Mouse (Mus musculus): ENCODE data around the gene Lrcol1.

Lrcol1 gene

GRCm38 (mm10) chr5:110386371-110387330, 42.1 kb downstream of the Lrcol1 start:
- DNase-seq, result peak; percentile 45 to 48

DNA sequence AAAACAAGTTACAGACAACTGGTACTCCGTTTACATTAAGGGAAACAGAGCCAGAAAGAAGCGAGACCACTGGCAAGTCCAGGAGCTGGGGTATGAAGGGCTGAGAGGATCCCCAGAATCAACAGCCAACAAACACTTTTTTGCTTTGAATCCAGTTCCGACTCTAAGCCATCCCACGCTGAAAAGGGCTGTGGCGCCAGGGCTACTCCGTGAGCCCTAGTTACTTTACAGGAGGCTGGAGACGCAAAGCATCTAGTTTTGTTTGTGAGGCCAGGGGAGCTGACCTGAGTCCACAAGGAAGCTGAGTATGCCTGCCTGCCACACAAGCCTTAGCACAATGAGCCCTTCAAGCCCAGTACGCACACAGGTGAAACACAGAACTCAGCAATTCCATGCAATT, 42.8 kb downstream of the Lrcol1 start:
- no peak for DNase-seq

DNA sequence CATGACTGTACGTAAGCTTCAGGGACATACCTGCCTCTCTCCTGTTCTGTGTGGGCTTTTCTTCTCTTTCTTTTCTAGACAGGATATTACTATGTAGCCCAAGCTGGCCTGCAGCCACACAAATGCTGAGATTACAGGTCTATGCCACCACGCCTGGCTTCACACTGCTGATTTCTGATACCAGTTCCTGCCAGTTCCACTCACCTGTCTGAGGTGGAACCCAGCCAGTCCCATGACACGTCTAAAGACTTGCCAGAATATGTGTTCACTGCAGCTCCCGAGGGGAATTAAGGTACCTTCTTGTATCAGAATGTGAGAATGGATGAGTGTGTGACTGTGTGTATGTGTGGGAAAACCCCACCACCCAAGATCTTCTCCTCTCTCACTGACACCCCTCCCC, 46.1 kb downstream of the Lrcol1 start:
- no peak for DNase-seq

DNA sequence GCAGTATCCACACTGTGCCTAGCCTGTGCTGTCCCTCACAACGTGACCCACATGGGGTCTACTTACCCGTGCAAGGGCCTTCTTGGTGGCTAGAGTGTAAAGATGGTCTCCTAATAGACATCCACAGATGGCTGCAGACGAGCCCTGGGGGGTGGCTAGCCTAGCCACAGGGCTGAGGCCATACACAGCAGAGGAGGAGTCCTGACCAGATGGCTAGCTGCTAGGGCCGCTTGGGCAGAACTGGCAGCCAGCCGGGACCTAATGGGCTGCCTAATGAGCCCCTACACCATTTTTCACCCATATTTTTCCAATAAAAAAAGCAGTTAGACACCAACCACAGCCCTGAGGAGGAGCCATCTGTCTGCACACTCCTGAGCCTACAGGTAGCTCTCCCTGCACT, 48.2 kb downstream of the Lrcol1 start:
- DNase-seq, result no peak

DNA sequence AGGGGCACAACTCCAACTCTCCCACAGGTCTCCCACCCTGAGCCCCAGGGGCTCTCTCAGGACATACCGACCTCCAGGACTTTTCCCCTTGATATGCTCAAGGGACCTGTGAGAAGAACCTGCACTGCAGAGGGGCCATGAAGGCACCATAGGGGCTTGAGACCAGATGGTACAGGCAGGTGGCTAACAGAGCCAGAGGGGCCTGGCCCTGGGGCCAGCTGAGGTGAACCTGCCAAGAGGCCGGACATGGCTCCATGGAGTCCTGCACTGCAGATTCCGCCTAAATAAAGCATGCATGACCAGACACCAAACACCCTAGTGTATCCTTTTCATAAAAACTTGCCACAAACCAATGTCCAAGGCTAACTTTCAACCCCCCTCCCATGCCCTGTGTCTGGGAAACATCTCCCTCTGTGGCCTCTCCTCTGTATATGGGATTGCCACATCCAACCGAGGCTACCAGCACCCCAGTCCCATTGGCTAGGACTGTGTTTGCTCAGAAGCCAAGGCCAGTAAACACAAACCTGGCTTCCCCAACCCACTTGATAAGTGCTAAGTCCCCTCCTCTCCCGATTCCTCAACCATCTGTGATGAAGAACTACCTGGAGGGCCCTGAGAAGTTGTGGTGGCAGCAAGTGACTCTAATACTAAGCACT, 50.6 kb downstream of the Lrcol1 start:
- DNase-seq, result no peak

- DNase-seq, result no peak
Measured at GRCm38 (mm10) chr5:110401101-110401500, 56.6 kb downstream of the Lrcol1 start.

DNA sequence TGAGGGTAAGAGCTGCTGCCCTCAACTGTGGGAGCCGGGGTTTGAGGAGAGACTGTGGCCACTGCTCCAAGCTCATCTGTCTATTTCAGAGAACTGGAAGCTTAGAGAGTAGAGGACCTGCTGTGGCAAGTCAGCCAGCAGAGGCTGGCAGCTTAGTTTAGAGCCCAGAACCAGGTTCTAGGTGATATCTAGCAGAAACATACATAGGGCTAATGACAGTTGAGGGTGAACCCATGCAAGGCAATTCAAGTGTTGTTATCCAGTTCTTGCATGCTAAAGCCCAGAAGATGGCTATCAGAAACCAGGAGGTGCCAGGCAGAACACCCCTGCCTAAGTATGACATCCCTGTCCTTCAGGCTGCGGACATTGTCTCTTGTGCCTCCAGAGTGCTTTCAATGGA, 58.0 kb downstream of the Lrcol1 start:
- no peak for DNase-seq

DNA sequence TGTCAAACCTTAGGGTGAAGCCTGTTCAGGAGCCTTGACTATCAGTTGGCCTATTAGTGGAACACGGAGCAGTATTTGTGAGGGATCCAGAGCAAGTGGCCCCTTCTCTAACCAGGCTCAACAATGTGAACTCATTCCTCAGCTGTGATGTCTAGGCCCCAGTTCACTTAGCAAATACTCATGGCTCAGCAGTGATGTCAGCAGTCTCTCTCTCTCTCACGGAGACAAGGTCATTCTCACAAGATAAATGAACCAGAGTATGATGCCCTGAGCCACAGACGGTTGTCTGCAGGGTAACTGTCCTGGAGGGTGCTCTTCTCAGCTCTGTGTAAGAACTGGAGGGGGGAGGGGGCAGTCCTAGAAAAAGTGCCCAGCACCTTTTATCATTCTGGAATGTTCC, 59.4 kb downstream of the Lrcol1 start:
- no peak for DNase-seq
